Comparison of ENCODE assay signal across 14 mouse cellular contexts in the genomic region with DNA sequence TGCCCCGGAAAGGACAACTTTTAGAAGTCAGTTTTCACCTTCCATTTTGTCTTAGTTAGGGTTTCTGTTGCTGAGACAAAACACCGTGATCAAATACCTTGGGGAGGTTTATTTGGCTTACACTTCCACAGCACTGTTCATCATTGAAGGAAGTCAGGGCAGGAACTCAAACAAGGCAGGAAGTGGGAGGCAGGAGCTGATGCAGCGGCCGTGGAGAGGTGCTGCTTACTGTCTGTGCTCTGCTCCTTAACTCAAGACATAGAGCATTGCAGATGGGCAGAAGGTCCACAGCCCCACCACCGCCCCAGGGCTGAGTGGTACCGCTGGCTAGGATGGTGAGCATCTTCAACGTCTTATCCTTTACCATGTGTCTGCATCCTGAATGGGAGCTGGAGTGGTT. TPM values are rescaled to one million over a fixed set of nuclear protein-coding genes. Genes with fewer than 3 reads are reported as not detected.
"Had no signal": no experiment of that assay in that cellular context is flagged by ENCODE, and none has a peak within 500 bp of the region (broad histone marks: within the 10 kb centered on the region; RNA-seq: fewer than 3 reads in every experiment).

No protein-coding gene starts in this region.

- DNase-seq: kidney, adult 8-10 months; left cerebral cortex, postnatal 4 days; liver, postnatal 0 days; lung, embryonic 14.5 days; thymus, postnatal 36 days had no signal

- H3K4me3 ChIP-seq: limb, embryonic 12.5 days; limb, embryonic 15.5 days; midbrain, embryonic 13.5 days had no signal

- H3K36me3 ChIP-seq: limb, embryonic 12.5 days; limb, embryonic 15.5 days; midbrain, embryonic 13.5 days had no signal

- ATAC-seq: liver, postnatal 0 days; lung, postnatal 0 days; midbrain, embryonic 13.5 days; midbrain, embryonic 16.5 days had no signal

- H3K9ac ChIP-seq: limb, embryonic 12.5 days; limb, embryonic 15.5 days; liver, embryonic 14.5 days; liver, postnatal 0 days; lung, embryonic 14.5 days; midbrain, embryonic 13.5 days had no signal

- H3K27ac ChIP-seq: limb, embryonic 12.5 days; limb, embryonic 15.5 days; liver, embryonic 14.5 days; macrophage; midbrain, embryonic 13.5 days; stomach, postnatal 0 days had no signal

- H3K4me2 ChIP-seq: limb, embryonic 12.5 days; limb, embryonic 15.5 days; liver, embryonic 11.5 days; lung, embryonic 14.5 days; midbrain, embryonic 13.5 days had no signal

- H3K27me3 ChIP-seq: limb, embryonic 12.5 days; limb, embryonic 15.5 days; midbrain, embryonic 13.5 days had no signal

- H3K9me3 ChIP-seq: limb, embryonic 12.5 days; limb, embryonic 15.5 days; midbrain, embryonic 13.5 days had no signal

RNA-seq across cellular contexts. Expression of gene Catip, which starts 20.0 kb away (rescaled TPM):
- polyA plus RNA-seq: liver, postnatal 0 days had no signal
